Mouse (Mus musculus) heart, adult 9 months (tissue): ENCODE measurements at regions not wholly inside any gene's neighbourhood (a gene's known extent, or its start where the extent isn't known, plus 50 kb on each side); places are given as distances from the start of the nearest gene placed in this dataset.
A peak's percentile ranks its signal among the peaks of the same experiment; 100 is the strongest.

ENCODE experiments used
- DNase-seq, 2 experiments: peaks; one replicate each; pipeline ENCODE4 v3.0.0; 2022; ENCODE audit warnings: low spot score in 2 of 2

- DNase-seq = no peak
These were observed 59.0 kb upstream of the Actrt2 start for GRCm38 (mm10) chr4:154726636-154727045.

- no peak for DNase-seq
These were observed 60.3 kb upstream of the Actrt2 start for GRCm38 (mm10) chr4:154727945-154728344.

GRCm38 (mm10) chr4:154730646-154731045 lies 63.0 kb upstream of the Actrt2 start:
- no peak for DNase-seq

- no peak for DNase-seq
These were observed 63.7 kb upstream of the Actrt2 start for GRCm38 (mm10) chr4:154731345-154731744.

GRCm38 (mm10) chr4:154736071-154736470 lies 68.4 kb upstream of the Actrt2 start:
- no peak for DNase-seq

- DNase-seq = no peak
These were observed 73.6 kb upstream of the Actrt2 start for GRCm38 (mm10) chr4:154741123-154741890.

GRCm38 (mm10) chr4:154746323-154747005 lies 78.8 kb upstream of the Actrt2 start:
- DNase-seq = peak in 1 of 2 experiments; percentile 9

GRCm38 (mm10) chr4:154747006-154747343 lies 79.3 kb upstream of the Actrt2 start:
- no peak for DNase-seq

GRCm38 (mm10) chr4:154749160-154749559 lies 81.5 kb upstream of the Actrt2 start:
- DNase-seq = no peak

- DNase-seq = no peak
These were observed 82.3 kb upstream of the Actrt2 start for GRCm38 (mm10) chr4:154749996-154750395.

GRCm38 (mm10) chr4:154750440-154751107 lies 82.9 kb upstream of the Actrt2 start:
- DNase-seq = no peak

GRCm38 (mm10) chr4:154754445-154754844 lies 82.8 kb upstream of the Ttc34 start:
- DNase-seq = no peak

GRCm38 (mm10) chr4:154756740-154757446 lies 80.4 kb upstream of the Ttc34 start:
- no peak for DNase-seq

GRCm38 (mm10) chr4:154759881-154760280 lies 77.4 kb upstream of the Ttc34 start:
- no peak for DNase-seq

- DNase-seq = no peak
These were observed 73.0 kb upstream of the Ttc34 start for GRCm38 (mm10) chr4:154764238-154764637.

GRCm38 (mm10) chr4:154766158-154766557 lies 71.1 kb upstream of the Ttc34 start:
- DNase-seq = no peak

- DNase-seq = no peak
These were observed 65.8 kb upstream of the Ttc34 start for GRCm38 (mm10) chr4:154771330-154772076.

- DNase-seq = no peak
These were observed 65.2 kb upstream of the Ttc34 start for GRCm38 (mm10) chr4:154772077-154772462.

GRCm38 (mm10) chr4:154773830-154774229 lies 63.4 kb upstream of the Ttc34 start:
- DNase-seq = no peak

GRCm38 (mm10) chr4:154774332-154774731 lies 62.9 kb upstream of the Ttc34 start:
- DNase-seq = no peak

- DNase-seq = no peak
These were observed 58.4 kb upstream of the Ttc34 start for GRCm38 (mm10) chr4:154778818-154779217.
